Mouse (Mus musculus) central nervous system, embryonic 14 days (tissue): ENCODE measurements around the gene Zscan29. TPM values are rescaled to one million over a fixed set of nuclear protein-coding genes. Genes with fewer than 3 reads are reported as not detected.

Experiments used
- polyA plus RNA-seq: library from polyadenylated mRNA; depleted of rRNA; stranded (reverse); fragments of >200 nt; gene quantifications from 2 replicates; pipeline ENCODE4 v1.2.3, GENCODE M21; 2012; rRNA removed

Zscan29 gene
- 7.2 and 7.3 TPM in 2 replicates for polyA plus RNA-seq

DNA sequence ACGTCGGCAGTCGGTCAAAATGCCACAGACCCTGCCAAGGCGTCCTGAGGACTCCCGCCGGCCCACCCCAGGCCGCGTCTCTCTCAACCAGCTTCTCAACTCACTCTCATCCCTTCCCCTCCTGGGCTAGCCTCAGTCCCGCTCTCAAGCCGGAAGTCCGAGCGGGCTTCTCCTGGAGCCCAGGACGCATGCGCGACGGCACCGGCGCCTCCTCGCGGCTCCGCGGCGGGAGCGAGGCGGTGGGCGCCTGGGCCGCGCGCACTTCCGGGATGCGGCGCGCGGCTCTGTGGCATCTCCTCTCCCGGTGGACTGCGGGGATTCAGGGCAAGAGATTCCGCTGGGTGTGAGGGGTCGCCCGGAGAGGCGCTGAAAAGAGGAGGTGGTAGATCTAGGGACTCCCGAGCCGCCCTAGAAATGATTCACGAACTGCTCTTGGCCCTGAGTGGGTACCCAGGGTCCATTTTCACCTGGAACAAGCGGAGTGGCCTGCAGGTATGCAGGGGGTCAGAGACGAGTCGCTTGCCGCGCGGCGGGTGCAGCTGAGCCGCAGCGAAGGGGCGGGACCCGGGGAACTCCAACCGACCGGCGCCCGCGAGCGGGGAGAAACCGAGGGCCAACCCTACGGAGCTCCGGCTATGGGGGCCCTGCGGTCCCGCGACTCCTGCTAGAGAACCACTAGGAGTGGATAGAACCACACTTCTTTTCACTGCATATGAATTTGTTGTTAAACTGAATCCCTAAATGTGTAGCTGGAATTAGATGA, at the start of gene Zscan29:
Gene Zscan29, minus strand, starts transcription at position 146 of the 763 bp plus-strand sequence.

GRCm38 (mm10) chr2:121170481-121170971, 399 bp downstream of the Zscan29 start, which contains the start of gene Tubgcp4:
Gene Tubgcp4, plus strand, starts transcription at chr2:121170654.

DNA sequence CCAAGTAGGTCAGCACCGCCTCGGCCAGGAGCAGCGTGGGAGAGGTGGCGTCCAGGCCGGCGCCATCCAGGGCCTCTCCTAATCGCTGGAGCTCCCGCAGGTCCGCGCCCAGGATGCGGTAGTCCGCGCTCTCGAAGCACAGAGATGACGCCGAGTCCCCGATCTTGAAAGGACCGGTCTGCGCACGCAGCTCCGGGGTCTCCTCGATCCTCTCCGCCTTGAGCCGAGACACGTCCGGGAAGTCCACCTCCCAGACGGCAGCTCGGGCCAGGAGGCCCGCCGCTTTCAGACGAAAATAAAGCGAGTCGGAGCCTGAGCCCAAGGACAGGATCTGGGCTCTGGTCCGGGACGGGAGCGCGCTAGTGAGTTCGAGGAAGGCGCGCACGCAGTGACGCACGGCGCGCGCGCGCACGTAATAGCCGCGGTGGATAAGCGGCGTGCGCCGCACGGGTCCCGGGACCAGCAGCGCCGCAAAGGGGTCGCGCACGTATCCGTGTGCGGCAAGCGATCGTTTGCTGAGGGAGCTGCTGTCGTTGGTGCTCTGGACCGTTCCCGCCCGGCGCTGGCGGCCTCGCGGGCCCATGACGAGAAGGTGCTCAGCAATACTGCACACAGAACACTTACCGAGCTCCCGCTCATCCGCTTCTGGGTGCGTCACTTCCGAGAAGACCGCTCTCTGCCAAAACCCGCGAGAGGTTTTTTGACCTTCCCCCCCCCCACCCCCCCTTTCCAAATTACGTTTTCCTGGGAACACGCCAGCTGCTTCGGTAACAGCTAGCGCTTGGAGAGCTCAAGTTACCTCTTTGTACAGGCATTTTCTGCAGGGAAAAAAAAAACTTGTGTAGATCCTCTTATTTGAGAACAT, 30.7 kb downstream of the Zscan29 start, which contains the start of the genes Adal and Lcmt2:
Gene Adal, plus strand, starts transcription at position 411 of the 865 bp plus-strand sequence.
Gene Lcmt2, minus strand, starts transcription at position 636 of the 865 bp plus-strand sequence.

GRCm38 (mm10) chr2:121109695-121110094, 61.2 kb downstream of the Zscan29 start, which contains the start of gene Tgm7:
Gene Tgm7, minus strand, starts transcription at chr2:121109795.

Other genes with a start within 250 kb of the Zscan29 start
- gene Ubr1, start 200.4 kb downstream of the Zscan29 start, polyA plus RNA-seq, result 23.3 TPM in 2 replicates
- 11.6 and 12.5 TPM in 2 replicates for gene Tmem62, start 194.1 kb downstream of the Zscan29 start, polyA plus RNA-seq
- 62.9 and 64.2 TPM in 2 replicates for gene Ccndbp1, start 162.7 kb downstream of the Zscan29 start, polyA plus RNA-seq
- gene Epb42, start 134.1 kb downstream of the Zscan29 start, polyA plus RNA-seq, result 0.28 and 0.61 TPM in 2 replicates
- 0.06 TPM in 1 of 2 replicates, not detected in the other for gene Tgm5, start 85.3 kb downstream of the Zscan29 start, polyA plus RNA-seq
- 0.11 and 0.12 TPM in 2 replicates for gene Tgm7, start 61.3 kb downstream of the Zscan29 start, polyA plus RNA-seq
- 23.4 and 26.9 TPM in 2 replicates for gene Adal, start 30.7 kb downstream of the Zscan29 start, polyA plus RNA-seq
- 9.2 and 11.1 TPM in 2 replicates for gene Lcmt2, start 30.5 kb downstream of the Zscan29 start, polyA plus RNA-seq
- gene Tubgcp4, start 471 bp downstream of the Zscan29 start, polyA plus RNA-seq, result 52.5 and 55.1 TPM in 2 replicates
- gene Trp53bp1, start 100.3 kb upstream of the Zscan29 start, polyA plus RNA-seq, result 149 and 152 TPM in 2 replicates
- 13.2 and 15.6 TPM in 2 replicates for gene Map1a, start 118.5 kb upstream of the Zscan29 start, polyA plus RNA-seq
- gene Ppip5k1, start 184.3 kb upstream of the Zscan29 start, polyA plus RNA-seq, result 25.1 and 25.2 TPM in 2 replicates
- gene Ckmt1, start 186.6 kb upstream of the Zscan29 start, polyA plus RNA-seq, result 37.0 and 45.0 TPM in 2 replicates
- 0.01 and 0.06 TPM in 2 replicates for gene Strc, start 216.0 kb upstream of the Zscan29 start, polyA plus RNA-seq
- gene Pdia3, start 242.7 kb upstream of the Zscan29 start, polyA plus RNA-seq, result 130 and 184 TPM in 2 replicates
- gene Catsper2, start 242.7 kb upstream of the Zscan29 start, polyA plus RNA-seq, result 6.5 and 6.7 TPM in 2 replicates